Mouse (Mus musculus) embryonic fibroblast, embryonic 13.5 days (primary cell): ENCODE data around the gene Coil. TPM values are rescaled to one million over a fixed set of nuclear protein-coding genes. Genes with fewer than 3 reads are reported as not detected.

Source experiments
- H3K27ac ChIP-seq: 2 replicates; pipeline ENCODE4 v1.5.1; 2012; ENCODE audit warnings: low read length, control low read depth, inconsistent platforms; ENCODE audit not compliant: insufficient read depth
- H3K4me1 ChIP-seq: 2 replicates; pipeline ENCODE4 v1.6.1; 2011; ENCODE audit warnings: low read length; ENCODE audit not compliant: control insufficient read depth, insufficient read depth
- H3K4me3 ChIP-seq: 2 replicates; pipeline ENCODE4 v1.5.1; 2011; ENCODE audit warnings: mild to moderate bottlenecking, control low read depth, low read length; ENCODE audit not compliant: insufficient read depth
- CTCF ChIP-seq: IDR thresholded peaks from 2 replicates; pipeline ENCODE4 v1.5.1; 2011; ENCODE audit warnings: mild to moderate bottlenecking, control low read depth, low read length, moderate library complexity, borderline replicate concordance; ENCODE audit not compliant: insufficient read depth
- POLR2A ChIP-seq: IDR thresholded peaks from 2 replicates; pipeline ENCODE4 v1.6.1; 2011; ENCODE audit warnings: low read depth, mild to moderate bottlenecking, control low read depth, low read length, moderate library complexity
- polyA plus RNA-seq: library from polyadenylated mRNA; stranded (reverse); fragments of >200 nt; gene quantifications from 2 replicates; pipeline ENCODE4 v1.2.4, GENCODE M21; 2011; ENCODE audit warnings: low read depth; ENCODE audit not compliant: missing spikeins, insufficient read length

Gene Coil
- polyA plus RNA-seq: 8.5 and 8.9 TPM in 2 replicates

- Histone ChIP-seq H3K4me1 (no peaks in the 10 kb centered on the region), H3K4me3 (no peak within 1 kb of the TSS)
- TF ChIP-seq POLR2A: no peak
- TF ChIP-seq CTCF: no peak
These were observed at the start of gene Coil for GRCm38 (mm10) chr11:88970202-88970732. Coil (plus strand) TSS chr11:88970252.

GRCm38 (mm10) chr11:88926566-88926965 lies 43.5 kb upstream of the Coil start:
- H3K4me3 ChIP-seq: no peak overlapping the region
- TF ChIP-seq POLR2A (no peak), CTCF (no peak)
- no peak overlapping the region for H3K27ac ChIP-seq
- no peaks in the 10 kb centered on the region for H3K4me1 ChIP-seq

More at GRCm38 (mm10) chr11:88970202-88970732, at the start of gene Coil:
- H3K27ac ChIP-seq: no peak within 1 kb of the TSS

- TF ChIP-seq CTCF: no peak
- TF ChIP-seq POLR2A: no peak
- no peaks in the 10 kb centered on the region for H3K4me1 ChIP-seq
- no peak overlapping the region for H3K27ac ChIP-seq
- H3K4me3 ChIP-seq: no peak overlapping the region
These were observed 38.1 kb upstream of the Coil start for GRCm38 (mm10) chr11:88931692-88932530.

- H3K4me3 ChIP-seq: no peak overlapping the region
- no peaks in the 10 kb centered on the region for H3K4me1 ChIP-seq
- no peak overlapping the region for H3K27ac ChIP-seq
- TF ChIP-seq POLR2A (no peak), CTCF (no peak)
These were observed 37.0 kb upstream of the Coil start for GRCm38 (mm10) chr11:88933030-88933429.

- H3K4me1 ChIP-seq: no peaks in the 10 kb centered on the region
- no peak for TF ChIP-seq POLR2A
- TF ChIP-seq CTCF: no peak
- H3K4me3 ChIP-seq: no peak overlapping the region
- no peak overlapping the region for H3K27ac ChIP-seq
These were observed 35.7 kb upstream of the Coil start for GRCm38 (mm10) chr11:88934089-88935000.

- TF ChIP-seq POLR2A: no peak
- no peak for TF ChIP-seq CTCF
- no peak overlapping the region for H3K4me3 ChIP-seq
- no peaks in the 10 kb centered on the region for H3K4me1 ChIP-seq
- peak overlapping the region; percentile 55 for H3K27ac ChIP-seq
These were observed 32.2 kb upstream of the Coil start for GRCm38 (mm10) chr11:88937886-88938285.

- no peak overlapping the region for H3K27ac ChIP-seq
- no peak for TF ChIP-seq POLR2A
- TF ChIP-seq CTCF: no peak
- H3K4me3 ChIP-seq: no peak overlapping the region
- no peaks in the 10 kb centered on the region for H3K4me1 ChIP-seq
These were observed 31.3 kb upstream of the Coil start for GRCm38 (mm10) chr11:88938770-88939169.

GRCm38 (mm10) chr11:88939634-88940033 lies 30.4 kb upstream of the Coil start:
- Histone ChIP-seq H3K4me3 (no peak overlapping the region), H3K4me1 (no peaks in the 10 kb centered on the region), H3K27ac (peak overlapping the region; percentile 47; the same call in 1 of the 2 replicates)
- TF ChIP-seq CTCF (no peak), POLR2A (no peak)

GRCm38 (mm10) chr11:88941489-88941888 lies 28.6 kb upstream of the Coil start:
- TF ChIP-seq POLR2A (no peak), CTCF (no peak)
- no peak overlapping the region for H3K4me3 ChIP-seq

GRCm38 (mm10) chr11:88945971-88946585 lies 24.0 kb upstream of the Coil start:
- no peaks in the 10 kb centered on the region for H3K4me1 ChIP-seq
- TF ChIP-seq CTCF (no peak), POLR2A (no peak)
- no peak overlapping the region for H3K4me3 ChIP-seq
- no peak overlapping the region for H3K27ac ChIP-seq

More at GRCm38 (mm10) chr11:88941489-88941888, 28.6 kb upstream of the Coil start:
- Histone ChIP-seq H3K4me1 (no peaks in the 10 kb centered on the region), H3K27ac (no peak overlapping the region)
